Mouse (Mus musculus) hindbrain, postnatal 0 days (tissue): Measurements from ENCODE around the gene Ccdc22. TPM values are rescaled to one million over a fixed set of nuclear protein-coding genes. Genes with fewer than 3 reads are reported as not detected.

Source experiments
- ATAC-seq: fragments of 200-750 bp; cut with Nextera tagmentation; 2 replicates; pipeline ENCODE4 v1.8.0; 2017; ENCODE audit warnings: mild to moderate bottlenecking, moderate TSS enrichment, moderate library complexity
- DNase-seq: peaks from one replicate; pipeline ENCODE4 v3.0.0-alpha.2; 2015; ENCODE audit warnings: low spot score
- H3K27ac ChIP-seq: fragments of 300-500 bp; sonication (generic); 2 replicates; pipeline ENCODE4 v1.5.1; 2014; ENCODE audit warnings: mild to moderate bottlenecking
- H3K27me3 ChIP-seq: fragments of 300-500 bp; sonication (generic); 2 replicates; pipeline ENCODE4 v1.6.1; 2014; ENCODE audit warnings: low read length, mixed read lengths; ENCODE audit not compliant: insufficient read depth
- H3K36me3 ChIP-seq: fragments of 300-500 bp; sonication (generic); 2 replicates; pipeline ENCODE4 v1.6.1; 2014; ENCODE audit warnings: low read length, mixed read lengths; ENCODE audit not compliant: insufficient read depth
- H3K4me1 ChIP-seq: fragments of 300-500 bp; sonication (generic); 2 replicates; pipeline ENCODE4 v1.6.1; 2014; ENCODE audit warnings: antibody characterized with exemption, low read length, mixed read lengths; ENCODE audit not compliant: insufficient read depth
- H3K4me2 ChIP-seq: fragments of 300-500 bp; sonication (generic); 2 replicates; pipeline ENCODE4 v1.6.1; 2014; ENCODE audit warnings: low read depth, mild to moderate bottlenecking, low read length, moderate library complexity, mixed read lengths
- H3K4me3 ChIP-seq: fragments of 300-500 bp; sonication (generic); 2 replicates; pipeline ENCODE4 v1.5.1; 2014; ENCODE audit warnings: low read length
- H3K9ac ChIP-seq: fragments of 300-500 bp; sonication (generic); replicated peaks from 2 replicates; pipeline ENCODE4 v1.6.1; 2014; ENCODE audit warnings: mild to moderate bottlenecking, low read length, moderate library complexity, mixed read lengths
- H3K9me3 ChIP-seq: fragments of 300-500 bp; sonication (generic); 2 replicates; pipeline ENCODE4 v1.6.1; 2016; ENCODE audit warnings: low read length, mixed read lengths
- CTCF ChIP-seq: IDR thresholded peaks from 2 replicates; pipeline ENCODE4 v1.5.1; 2016; ENCODE audit warnings: antibody characterized with exemption, control low read depth, low read depth
- WGBS: fragments of 180-500 bp; shearing (Covaris S2); extraction: QIAGEN DNeasy Blood & Tissue Kit; methylation state at CpG from one replicate; pipeline ENCODE4 v1.1.7; 2014; 5-methylcytosine and 5-hydroxymethylcytosine counted together
- polyA plus RNA-seq: library from polyadenylated mRNA; unstranded; fragments of >200 nt; fragmentation: Nextera tagmentation; extraction: Ambion mirVana; gene quantifications from 2 replicates; pipeline ENCODE4 v1.2.1, GENCODE M21; 2015
- total RNA-seq: library from RNA; depleted of rRNA; stranded (reverse); fragments of >200 nt; gene quantifications from 2 replicates; pipeline ENCODE4 v1.2.3, GENCODE M21; 2014

The Ccdc22 gene
- total and polyA plus RNA-seq, 2 experiments from 2014 or later = 21.5 to 47.6 TPM

DNA sequence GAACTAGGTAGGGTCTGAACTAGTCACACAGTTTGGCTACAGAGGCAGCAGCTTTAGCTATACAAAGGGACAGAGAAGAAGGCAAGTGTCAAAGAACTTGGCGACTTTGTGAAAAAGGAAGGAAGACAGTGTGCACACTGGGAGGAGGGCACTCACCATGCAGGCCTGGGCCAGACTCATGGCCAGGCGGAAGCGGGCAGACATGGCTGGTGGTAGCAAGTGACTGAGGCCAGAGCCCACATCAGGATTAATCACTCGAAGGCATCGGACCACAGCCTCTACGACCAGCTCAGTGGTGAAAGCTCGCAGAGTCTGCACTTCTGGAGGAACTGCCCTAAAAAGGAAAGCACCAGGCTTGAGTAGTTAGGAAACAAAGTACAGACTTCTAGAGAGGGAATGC lies 1.3 kb downstream of the Ccdc22 start:
- H3K36me3 ChIP-seq = no peaks in the 10 kb centered on the region
- no peak for DNase-seq
- WGBS = 90% methylated on average over 7 of the region's 7 CpGs
- no peak overlapping the region; the same call in 1 of the 2 replicates for H3K9ac ChIP-seq
- no peak overlapping the region for H3K4me2 ChIP-seq
- no peaks in the 10 kb centered on the region for H3K4me1 ChIP-seq
- H3K9me3 ChIP-seq = no peaks in the 10 kb centered on the region
- ATAC-seq = no peak
- H3K27ac ChIP-seq = no peak overlapping the region
- no peak for TF ChIP-seq CTCF
- no peak overlapping the region for H3K4me3 ChIP-seq
- H3K27me3 ChIP-seq = no peaks in the 10 kb centered on the region

DNA sequence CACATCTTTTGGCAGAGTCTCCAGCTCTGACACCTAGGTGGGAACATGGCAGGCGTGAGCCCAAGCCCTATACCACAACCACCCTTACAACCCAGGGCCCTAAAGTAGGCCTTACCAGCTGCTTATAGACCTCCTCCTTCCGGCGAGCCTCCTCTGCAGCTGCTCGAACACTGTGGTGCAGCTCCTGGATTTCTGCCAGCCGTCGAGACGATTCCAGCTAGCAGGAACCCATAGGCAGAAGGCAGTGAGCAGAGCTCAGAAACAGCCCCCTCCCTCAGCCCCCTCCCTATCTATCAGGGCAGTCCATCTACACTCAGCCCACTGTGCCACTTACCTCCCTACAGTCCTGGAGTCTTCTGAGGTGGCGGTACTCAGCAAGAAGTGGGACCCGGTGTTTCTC lies 9.9 kb downstream of the Ccdc22 start:
- ATAC-seq = no peak
- Histone ChIP-seq H3K9ac (no peak overlapping the region), H3K4me2 (no peak overlapping the region), H3K27me3 (no peaks in the 10 kb centered on the region), H3K4me3 (no peak overlapping the region), H3K36me3 (no peaks in the 10 kb centered on the region), H3K27ac (no peak overlapping the region), H3K9me3 (no peaks in the 10 kb centered on the region), H3K4me1 (no peaks in the 10 kb centered on the region)
- WGBS = 78% methylated on average over 9 of the region's 9 CpGs
- TF ChIP-seq CTCF = no peak
- DNase-seq = peak; percentile 8

DNA sequence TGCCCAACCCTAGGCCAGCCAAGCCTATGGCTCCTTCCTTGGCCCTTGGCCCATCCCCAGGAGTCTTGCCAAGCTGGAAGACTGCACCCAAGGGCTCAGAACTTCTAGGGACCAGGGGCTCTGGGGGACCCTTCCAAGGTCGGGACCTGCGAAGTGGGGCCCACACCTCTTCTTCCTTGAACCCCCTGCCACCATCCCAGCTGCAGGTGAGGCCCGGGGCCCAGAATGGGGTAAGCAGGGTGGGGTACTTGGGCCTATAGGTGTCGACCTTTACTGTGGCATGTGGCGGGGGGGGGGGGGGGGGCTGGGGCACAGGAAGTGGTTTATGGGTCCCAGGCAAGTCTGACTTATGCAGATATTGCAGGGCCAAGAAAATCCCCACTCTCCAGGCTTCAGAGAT lies 19.0 kb downstream of the Ccdc22 start:
- H3K27ac ChIP-seq = no peak overlapping the region
- H3K9ac ChIP-seq = no peak overlapping the region
- H3K4me2 ChIP-seq = no peak overlapping the region
- no peak for DNase-seq
- H3K4me3 ChIP-seq = no peak overlapping the region
- no peak for ATAC-seq
- H3K36me3 ChIP-seq = no peaks in the 10 kb centered on the region
- no peaks in the 10 kb centered on the region for H3K4me1 ChIP-seq
- H3K9me3 ChIP-seq = no peaks in the 10 kb centered on the region
- H3K27me3 ChIP-seq = no peaks in the 10 kb centered on the region
- 92% methylated on average over 5 of the region's 5 CpGs for WGBS
- no peak for TF ChIP-seq CTCF

GRCm38 (mm10) chrX:7583881-7584280 lies 21.4 kb downstream of the Ccdc22 start:
- no peak for ATAC-seq
- WGBS = 88% methylated on average over 11 of the region's 11 CpGs
- no peak overlapping the region for H3K4me3 ChIP-seq
- H3K4me1 ChIP-seq = no peaks in the 10 kb centered on the region
- H3K9ac ChIP-seq = no peak overlapping the region
- no peak for DNase-seq
- no peak overlapping the region for H3K27ac ChIP-seq
- no peaks in the 10 kb centered on the region for H3K36me3 ChIP-seq
- H3K9me3 ChIP-seq = no peaks in the 10 kb centered on the region
- no peak for TF ChIP-seq CTCF
- no peaks in the 10 kb centered on the region for H3K27me3 ChIP-seq
- H3K4me2 ChIP-seq = no peak overlapping the region

- no peaks in the 10 kb centered on the region for H3K36me3 ChIP-seq
- no peak overlapping the region for H3K4me3 ChIP-seq
- TF ChIP-seq CTCF = no peak
- DNase-seq = no peak
- no peaks in the 10 kb centered on the region for H3K27me3 ChIP-seq
- no peaks in the 10 kb centered on the region for H3K9me3 ChIP-seq
- no peak overlapping the region for H3K4me2 ChIP-seq
- ATAC-seq = no peak
- WGBS = 91% methylated on average over 2 of the region's 2 CpGs
- H3K9ac ChIP-seq = no peak overlapping the region
- H3K4me1 ChIP-seq = no peaks in the 10 kb centered on the region
- H3K27ac ChIP-seq = no peak overlapping the region
Measured at GRCm38 (mm10) chrX:7581151-7581550, 24.2 kb downstream of the Ccdc22 start.

DNA sequence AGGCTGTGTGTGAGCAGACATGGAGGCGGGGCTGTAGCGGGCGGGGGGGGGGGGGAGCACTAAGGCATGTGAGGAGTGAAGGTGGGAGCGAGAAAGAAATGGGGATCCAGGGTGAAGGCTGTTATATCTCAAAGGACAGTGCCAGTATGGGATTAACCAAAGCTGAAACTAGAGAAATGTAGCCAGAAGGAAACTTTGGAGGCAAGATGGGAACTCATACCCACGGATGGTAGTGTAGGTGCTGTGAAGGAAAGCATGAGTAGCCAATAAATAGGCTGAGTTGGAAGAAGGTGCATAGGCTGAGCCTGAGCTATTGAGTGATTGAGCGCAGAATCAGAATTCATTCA lies 30.5 kb downstream of the Ccdc22 start:
- DNase-seq (no peak), ATAC-seq (no peak)
- Histone ChIP-seq H3K36me3 (no peaks in the 10 kb centered on the region), H3K27ac (peak overlapping the region; percentile 91; the same call in 1 of the 2 replicates), H3K4me3 (peak overlapping the region; percentile 50), H3K4me1 (no peaks in the 10 kb centered on the region), H3K9ac (no peak overlapping the region; the same call in 1 of the 2 replicates), H3K27me3 (no peaks in the 10 kb centered on the region), H3K9me3 (no peaks in the 10 kb centered on the region), H3K4me2 (peak overlapping the region; percentile 57)
- 38% methylated on average over 5 of the region's 6 CpGs for WGBS
- no peak for TF ChIP-seq CTCF

DNA sequence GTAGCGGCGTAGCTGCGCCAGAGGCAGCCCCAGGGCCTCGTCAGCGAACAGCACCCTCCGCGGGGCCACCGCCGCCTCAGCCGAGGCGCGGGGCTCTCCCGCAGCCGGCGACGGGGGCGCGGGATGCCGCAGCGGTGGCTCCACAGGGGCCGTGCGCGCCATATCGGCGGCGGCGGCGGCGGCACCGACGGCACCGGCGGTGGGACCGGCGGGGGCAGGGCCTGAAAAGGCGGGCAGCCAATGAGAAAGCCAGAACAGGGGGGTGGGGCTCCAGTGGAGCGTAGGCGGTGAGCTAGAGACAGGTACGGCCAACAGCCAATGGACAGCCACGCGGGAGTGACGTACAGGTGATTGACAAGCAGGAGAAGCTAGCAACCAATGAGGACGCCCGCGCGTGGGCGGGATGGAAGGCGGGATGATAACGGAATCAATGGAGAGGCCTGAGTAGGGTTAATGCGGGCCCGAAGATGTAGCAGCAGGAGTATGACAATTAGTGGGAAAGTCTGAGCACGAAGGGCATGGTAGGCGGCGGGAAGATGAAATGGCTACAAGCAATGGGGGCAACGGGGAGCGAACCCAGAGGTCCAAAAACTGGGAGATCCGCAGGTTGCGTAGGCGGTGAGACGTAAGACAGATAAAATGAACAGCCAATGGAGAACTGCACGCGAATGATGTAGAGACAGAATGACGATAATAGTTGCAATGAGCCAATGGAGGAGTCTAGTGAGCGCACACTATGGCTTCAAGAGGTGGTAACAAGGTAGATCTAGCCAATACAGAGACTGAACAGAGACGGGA lies 31.0 kb downstream of the Ccdc22 start, which contains the start of gene Ppp1r3f:
Ppp1r3f (minus strand) TSS at position 197 of the 798 bp plus-strand sequence.
- no peaks in the 10 kb centered on the region for H3K9me3 ChIP-seq
- ATAC-seq = peak; percentile 97
- WGBS = 34% methylated on average over 63 of the region's 65 CpGs
- H3K27ac ChIP-seq = peak within 1 kb of the TSS; percentile 91
- peak within 1 kb of the TSS; percentile 50 for H3K4me3 ChIP-seq
- no peak for TF ChIP-seq CTCF
- DNase-seq = peak; percentile 95
- H3K36me3 ChIP-seq = no peaks in the 10 kb centered on the region
- H3K9ac ChIP-seq = peak within 1 kb of the TSS; percentile 66
- H3K4me2 ChIP-seq = peak within 1 kb of the TSS; percentile 57
- no peaks in the 10 kb centered on the region for H3K4me1 ChIP-seq
- H3K27me3 ChIP-seq = no peaks in the 10 kb centered on the region
